Mouse (Mus musculus) retina, embryonic 14.5 days (tissue): ENCODE data around the gene Map3k4.
"Not testable (repeated sequence)": the region's sequence is repeated elsewhere in the genome, so short reads cannot be mapped to it uniquely, and the experiment has no call there.

Source experiments
- DNase-seq: peaks from one replicate; pipeline ENCODE4 v3.0.0-alpha.2; 2015; ENCODE audit warnings: low spot score

Gene Map3k4

DNA sequence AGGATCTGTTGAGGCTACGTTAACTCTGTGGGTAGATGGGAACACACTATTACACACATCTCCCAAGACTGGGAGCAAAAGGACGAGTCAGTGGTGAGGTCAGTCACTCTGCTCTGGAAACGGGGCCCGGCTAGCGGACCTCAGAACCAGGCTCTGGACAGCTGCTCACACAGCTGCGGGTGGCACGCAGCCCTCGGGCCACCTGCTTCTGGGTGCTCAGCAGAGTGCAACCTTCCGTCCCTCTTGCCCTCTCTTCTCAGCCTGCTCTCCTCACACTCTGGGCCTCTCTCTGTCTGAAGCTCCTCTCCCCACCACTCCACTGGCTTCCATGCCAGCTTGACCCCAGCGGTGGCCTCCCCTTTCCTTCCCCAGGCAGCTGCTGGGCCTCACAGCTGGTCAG lies 50.1 kb downstream of the Map3k4 start:
- no peak for DNase-seq

DNA sequence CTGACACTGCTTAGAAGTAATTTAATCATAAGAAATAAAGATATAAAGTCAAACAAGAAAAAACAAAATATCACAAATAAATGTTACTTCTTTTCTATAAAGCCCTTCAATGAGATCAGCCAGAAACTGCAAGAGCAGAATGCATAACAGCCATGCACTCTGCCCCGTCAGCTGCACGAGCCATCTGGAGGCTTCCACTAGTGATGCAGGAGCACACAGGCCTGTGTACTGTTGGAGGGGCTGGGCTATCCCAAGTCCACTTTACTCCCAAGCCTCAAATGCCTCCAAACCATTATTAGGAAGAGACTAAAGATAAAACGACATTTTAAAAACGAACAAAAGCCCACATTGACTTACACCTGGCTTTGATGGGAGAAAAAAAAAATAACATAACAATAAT lies 50.5 kb downstream of the Map3k4 start:
- no peak for DNase-seq

DNA sequence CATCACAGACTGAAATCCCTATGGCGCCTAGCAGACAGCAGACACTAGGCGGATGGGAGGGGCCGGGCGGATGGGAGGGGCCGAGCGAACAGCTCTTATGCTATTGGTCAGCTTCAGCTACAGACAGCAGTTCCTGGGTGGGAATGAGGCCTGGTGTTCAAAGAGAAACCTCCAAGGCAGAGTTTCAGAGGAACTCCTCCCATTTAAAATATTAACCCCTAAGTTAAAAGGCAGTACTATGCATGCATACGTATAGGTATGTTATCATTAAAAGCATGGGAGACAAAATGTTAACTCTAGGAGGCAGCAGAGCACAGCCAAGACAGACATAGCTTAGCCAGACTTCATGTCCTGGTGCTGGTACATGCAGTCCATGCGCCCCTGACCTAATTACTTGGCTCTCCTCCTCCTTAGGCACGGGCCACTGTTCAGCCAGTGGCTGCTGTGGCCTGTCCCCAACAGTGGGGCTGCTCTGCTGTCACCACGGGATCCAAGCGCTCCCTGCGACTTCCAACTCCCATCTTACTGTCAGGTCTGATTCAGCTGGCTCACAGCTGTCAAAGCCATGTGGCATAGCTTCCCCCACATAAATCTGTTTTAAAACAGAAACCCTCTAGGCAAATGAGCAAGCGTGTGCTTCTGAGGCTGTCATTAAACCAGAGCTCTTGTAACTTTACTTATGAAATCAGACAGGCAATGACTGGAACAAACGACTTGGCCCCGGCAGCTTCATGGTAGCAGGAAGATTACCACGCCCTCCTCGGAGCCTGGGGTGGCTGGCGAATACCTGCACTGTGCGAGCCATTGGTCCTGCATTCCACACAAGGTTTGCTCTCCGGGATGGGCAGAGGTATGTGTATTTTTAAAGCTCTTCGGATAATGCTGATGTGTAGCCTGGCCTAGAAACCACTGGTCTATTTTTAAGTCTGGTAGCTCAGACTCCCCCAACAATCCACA lies 52.3 kb downstream of the Map3k4 start:
- DNase-seq, result peak; percentile 73

DNA sequence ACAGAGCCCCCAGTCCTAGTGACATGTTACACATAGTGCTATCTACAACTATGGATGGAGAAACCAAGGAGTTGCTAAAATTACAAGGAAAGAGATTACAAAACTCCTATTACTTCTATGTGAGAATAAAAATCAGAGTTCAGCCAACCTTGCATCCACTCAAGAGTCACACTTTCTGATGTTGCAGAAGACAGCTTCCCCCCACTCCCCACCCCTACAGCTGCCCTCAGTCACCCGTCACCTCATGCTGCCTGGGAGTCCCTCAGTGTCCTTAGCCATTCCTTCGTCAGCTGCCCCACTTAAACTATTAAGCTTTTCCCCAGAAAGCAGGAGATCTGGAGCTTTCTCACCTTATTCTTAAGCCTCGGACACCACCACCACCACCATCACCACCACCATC lies 54.3 kb downstream of the Map3k4 start:
- DNase-seq, result no peak

DNA sequence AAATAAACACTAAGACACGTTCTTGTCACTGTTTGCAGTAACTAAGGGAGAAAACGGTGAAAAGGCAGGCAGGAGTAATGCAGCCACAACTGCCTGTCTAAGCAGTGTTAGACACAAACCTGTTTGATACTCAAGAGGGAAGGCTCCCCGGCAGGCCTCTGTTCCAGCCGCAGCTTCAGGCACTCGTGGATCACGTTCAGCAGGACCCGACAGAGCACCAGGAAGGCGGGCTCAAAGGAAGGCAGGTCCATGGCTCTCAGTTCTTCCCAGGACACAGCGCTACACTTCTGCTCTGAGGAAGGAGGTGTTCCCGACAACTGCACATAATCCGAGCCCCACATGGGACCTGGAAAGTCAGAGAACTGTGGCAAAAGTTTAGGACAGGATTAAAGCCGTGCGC lies 54.8 kb downstream of the Map3k4 start:
- DNase-seq, result no peak

DNA sequence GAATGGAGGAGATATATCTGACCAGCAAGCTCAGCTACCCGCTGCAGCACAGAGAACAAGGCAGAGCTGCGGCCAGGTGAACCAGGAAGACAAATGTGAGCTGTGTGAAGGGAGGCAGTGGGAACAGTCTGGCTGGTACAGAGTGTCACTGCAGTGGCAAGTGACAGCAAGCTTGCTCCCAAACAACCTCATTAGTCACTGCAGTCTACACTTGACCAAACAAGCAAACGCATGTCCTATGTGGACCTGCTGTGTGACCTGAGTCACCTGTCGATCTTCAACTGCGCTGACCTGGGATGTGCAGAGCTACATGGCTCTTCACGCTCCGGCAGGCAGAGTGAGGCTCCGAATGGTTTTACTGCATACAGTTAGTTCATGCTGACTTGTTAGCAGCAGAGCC lies 55.7 kb downstream of the Map3k4 start:
- DNase-seq, result no peak

DNA sequence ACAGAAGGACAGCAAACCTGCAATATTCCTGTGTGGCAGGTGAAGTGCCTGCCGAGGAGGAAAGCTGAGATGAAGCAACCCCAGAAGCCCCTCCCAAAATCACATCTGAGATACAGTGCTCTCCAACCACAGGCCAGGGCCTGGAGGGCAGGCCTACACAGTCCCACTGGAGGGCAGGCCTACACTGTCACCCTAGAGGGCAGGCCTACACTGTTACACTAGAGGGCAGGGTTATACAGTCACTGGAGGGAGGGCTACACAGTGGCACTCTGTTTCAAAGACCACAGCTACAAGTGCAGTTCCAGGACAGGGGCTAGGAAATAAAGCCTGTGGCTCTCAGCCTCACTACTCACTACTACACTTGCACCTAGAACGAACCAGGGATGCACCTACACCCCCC lies 56.7 kb downstream of the Map3k4 start:
- DNase-seq, result peak; percentile 17

DNA sequence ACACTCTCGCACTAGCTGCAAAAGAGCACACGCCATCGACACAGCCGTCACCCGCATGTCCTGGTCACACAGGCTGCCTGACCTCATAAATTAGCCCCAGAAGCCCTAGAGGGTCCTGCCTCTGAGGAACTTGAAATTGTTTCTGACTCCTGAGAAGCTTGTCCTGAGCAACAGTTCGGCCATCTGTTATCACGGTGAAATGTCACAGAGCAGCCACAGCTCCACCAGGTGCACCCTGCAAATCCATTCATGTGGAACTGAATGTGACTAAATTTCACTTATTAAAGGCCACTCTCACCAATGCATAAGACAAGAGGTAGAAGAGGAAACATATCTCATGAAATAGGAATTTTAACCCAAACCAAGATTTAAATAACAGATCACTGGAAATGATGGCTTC lies 57.2 kb downstream of the Map3k4 start:
- no peak for DNase-seq

DNA sequence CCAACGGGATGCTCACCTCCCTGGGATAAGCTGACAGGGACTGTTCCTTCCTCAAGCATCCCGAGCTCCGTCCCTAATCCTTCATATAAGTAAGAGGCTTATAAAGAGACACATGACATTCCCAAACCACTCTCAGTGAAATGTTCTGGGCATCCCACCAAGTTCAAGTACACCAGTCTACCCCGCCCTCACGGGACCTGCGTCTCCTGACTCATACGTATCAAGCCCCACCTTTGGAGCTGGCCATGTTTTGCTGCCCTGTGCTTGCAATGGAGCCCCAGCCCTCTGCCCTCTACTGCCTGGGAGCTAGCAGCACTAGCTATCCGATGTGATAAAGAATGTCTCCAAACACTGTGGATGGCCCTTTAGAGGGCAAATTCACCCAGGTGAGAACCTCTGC lies 58.6 kb downstream of the Map3k4 start:
- DNase-seq, result no peak

DNA sequence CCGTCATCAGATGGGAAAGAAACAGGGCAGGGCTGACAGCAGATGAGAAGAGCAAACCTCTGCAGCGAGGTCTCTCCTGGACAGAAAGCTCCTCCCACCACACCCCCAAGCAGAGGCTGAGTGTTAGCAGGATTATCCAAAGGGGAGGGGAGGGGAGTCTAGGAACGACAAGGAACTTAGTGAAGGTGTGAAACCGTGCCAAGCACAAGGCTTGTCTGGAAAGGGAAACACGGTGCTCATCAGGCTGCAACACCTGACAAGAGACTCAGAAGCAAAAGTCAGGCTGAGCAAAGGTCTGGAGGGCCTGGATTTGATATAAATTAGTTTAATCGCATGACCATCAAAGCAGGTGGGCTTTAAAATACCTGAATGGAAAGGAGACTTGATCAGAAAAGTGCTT lies 60.1 kb downstream of the Map3k4 start:
- DNase-seq, result no peak

DNA sequence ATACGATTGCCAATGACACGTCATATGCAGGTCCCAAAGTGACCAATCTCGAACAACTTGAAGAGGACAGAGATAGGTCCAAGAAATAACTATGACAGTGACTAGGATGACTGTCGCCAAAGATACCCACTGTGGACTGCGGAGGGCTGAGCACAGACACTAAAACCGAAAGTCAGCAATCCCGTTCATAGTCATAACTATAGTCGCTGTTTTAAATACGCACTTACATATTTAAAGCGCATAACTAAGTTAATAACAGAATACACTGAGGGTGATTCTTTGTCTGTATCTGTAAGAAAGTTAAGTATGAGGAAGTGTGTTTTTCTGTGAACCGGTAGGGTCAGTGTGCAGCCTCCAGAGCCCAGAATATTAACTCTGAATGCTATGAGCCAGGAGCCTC lies 62.5 kb downstream of the Map3k4 start:
- no peak for DNase-seq

DNA sequence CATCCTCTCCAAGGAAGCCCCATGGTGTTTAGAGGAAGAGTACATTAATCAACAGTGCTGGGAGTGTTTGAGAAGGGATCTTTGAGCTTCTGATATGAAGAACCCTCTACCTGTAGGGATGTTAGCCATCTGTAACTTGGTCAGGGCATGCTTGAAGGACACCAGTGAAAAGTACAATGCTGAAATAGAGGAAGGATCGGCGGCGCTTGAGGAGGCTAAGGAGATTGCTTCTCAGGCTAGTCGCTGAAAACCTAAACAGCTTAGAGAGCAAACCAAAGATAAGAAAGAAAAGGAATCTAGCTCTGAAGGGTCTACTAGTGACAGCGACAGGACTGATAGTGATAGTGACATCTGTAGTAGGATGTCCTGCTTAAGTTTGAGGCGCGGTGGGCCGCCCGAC lies 68.0 kb downstream of the Map3k4 start:
- no peak for DNase-seq

DNA sequence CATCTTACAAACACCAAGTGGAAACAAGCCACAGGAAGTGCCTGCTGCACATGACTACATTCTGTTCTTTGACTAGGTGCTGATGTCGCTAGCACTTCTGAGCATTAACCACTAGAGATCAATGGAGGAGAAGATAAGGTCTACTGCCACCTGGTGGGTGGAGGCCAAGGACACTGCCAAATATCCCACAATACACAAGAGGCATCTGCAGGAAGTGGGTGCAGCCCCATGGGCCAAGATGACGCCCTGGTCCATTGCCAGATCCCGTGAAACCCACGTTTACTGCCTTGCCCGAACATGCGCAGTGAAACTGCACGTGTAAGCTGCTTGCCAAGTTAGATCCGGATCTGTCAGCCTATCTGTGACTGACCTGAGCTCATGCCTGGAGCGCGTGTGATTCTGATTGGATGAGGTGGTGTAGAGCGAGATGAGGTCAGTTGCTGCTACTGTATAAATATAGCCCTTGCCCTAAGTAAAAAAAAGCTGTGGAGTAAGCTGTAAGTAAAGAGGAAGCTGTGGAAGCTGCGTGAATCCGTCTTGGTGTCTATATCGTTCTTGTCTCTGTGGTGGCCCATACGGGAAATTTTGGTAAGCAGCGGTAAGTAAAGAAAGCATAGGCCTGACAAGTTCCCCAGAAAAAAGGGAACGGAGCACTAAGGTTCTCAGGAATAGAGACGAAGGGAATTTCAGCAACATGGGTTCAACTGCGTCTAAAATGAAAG lies 68.7 kb downstream of the Map3k4 start:
- no peak for DNase-seq

DNA sequence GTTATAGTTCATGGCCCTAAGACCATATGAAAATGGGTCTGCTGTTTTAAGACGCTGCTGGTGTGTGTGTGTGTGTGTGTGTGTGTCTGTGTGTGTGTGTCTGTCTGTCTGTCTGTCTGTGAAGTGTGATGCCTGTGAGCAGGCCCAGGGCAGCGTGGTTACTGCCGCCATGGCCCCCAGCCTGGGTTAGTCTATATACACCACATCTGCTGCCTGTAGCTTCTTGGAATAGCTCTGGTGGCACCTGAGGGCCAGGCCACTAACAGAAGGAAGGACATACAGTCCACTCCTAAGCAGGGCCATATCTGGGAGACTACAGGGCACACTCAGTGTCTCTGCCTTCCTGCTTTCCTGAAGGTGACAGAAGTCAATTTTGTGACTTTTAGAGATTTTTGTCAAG lies 77.9 kb downstream of the Map3k4 start:
- DNase-seq, result no peak

DNA sequence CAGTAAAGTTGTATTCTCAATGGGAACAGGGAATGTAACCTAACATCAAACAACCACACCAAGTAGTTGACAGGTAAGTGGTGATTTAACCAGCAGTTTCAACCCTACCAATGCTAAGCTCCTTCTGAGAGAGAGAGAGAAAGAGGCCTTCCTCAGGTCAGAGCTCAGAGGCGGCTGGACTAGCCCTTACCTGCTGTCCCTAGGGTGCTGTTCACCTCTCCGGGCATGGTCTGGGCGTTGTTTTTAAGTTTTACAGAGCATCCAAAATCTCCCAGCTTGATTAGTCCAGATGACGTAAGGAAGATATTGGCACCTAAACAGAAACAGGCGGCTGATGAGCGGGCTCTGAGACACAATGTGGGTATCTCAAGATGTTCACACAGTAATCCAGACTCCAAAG lies 85.9 kb downstream of the Map3k4 start:
- DNase-seq, result no peak

DNA sequence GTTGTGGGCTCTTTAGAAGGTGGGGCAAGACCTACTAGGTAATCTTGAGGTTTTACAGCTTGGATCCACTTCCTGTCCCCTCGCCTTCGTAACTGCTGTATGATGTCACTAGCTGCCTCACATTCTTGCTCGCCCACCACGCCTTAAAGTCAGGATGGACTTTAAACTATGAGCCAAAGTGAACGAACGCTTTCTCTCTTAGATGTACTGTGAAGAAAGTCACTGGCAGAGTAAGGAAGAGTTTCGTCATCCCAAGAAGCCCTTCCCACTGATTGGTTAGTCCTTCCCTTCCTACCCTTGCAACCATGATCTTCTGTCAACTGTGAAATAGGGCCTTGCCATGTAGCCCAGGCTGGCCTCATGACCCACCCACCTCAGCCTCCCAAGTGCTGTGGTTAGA lies 87.5 kb downstream of the Map3k4 start:
- no peak for DNase-seq

DNA sequence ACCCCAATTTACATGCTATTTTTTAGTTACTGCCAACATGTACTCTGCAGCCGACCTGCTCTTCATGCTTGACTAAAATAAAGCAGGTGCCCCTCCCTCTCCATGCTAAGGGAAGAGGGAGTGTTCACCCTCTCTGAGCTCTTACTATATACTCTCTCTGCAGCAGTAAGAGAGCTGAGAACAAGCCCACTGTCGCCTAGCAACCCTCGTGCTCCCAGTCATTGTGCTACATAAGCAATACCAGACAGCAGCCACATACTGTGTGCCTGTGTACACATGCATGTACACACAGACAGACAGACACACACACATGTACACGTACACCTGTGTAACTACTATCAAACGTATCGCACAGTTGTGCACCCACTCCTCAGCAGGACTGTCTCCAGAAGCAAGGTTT lies 88.4 kb downstream of the Map3k4 start:
- DNase-seq, result no peak

DNA sequence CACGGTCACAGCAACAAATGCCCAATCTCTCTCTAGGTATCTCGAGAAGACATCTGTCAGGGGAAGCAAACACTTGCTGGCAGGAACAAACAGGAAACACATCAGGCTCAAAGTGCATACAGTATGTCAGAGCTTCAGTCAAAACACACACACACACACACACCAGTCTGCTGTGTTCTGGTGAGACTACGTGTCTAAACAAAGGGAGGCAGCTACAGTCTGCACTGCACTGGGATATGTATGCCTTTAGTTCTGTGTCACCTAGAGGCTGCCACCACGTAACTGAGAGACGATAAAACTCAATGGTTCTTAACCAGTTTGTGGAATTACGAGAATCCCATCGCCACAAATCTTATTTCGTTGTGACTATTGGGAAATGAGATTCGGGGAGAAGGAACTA lies 88.8 kb downstream of the Map3k4 start:
- DNase-seq, result no peak

DNA sequence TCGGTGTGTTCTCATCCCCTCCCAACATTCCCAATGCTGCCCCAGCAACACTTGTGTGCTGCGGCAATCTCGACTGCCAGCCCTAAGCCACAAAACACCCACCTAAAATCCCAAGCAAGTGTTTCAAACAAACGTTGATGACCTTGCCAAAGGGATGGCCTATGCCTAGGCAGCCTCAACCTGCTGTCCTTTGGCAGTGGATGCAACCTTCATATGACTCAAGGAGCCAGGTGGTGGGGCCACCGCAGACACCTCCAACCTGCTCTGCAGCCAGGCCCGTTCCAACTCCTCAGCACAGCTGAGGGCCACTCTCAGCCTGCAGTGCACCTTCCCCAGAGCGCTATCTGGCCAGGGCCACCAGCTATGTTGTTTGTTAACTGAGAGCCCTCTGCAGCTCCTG lies 90.1 kb downstream of the Map3k4 start:
- DNase-seq, result no peak

DNA sequence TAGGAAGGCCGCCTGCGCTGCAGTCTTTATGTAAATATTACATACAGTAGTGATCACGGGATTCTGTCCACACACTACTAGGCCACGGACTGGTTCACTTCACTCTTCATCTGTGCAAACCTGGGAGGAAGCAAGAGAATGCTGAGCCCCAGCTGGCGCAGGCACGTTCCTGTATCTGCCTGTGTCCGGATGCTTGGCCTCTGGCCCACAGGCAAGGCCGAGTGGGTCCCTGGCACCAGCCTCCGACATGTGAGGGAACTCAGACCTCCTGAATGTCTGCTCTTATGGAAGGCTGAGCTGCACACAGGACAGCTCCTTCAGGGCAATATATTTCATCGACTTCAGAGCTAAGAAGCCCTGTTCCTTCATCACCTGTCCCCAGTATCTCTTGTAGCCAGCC lies 90.6 kb downstream of the Map3k4 start:
- no peak for DNase-seq

DNA sequence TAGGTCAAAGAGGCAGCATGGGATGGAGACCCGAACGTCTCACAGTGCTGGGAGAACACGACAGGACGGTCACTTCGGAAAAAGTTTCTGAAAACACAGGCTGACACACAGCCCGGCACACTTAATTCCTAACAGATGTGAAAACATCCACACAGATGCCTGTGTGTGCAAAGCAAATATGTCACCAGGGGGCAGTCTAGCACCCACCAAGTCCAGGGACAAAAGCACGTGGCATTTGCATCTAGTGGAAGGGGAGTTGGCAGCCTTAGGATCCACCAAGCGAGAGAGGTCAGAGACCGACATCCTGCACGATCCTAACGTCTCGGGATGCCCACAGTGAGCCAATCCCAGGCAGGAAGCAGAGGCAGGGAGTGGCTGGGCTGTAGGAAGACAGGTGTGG lies 92.0 kb downstream of the Map3k4 start:
- DNase-seq, result peak; percentile 66

DNA sequence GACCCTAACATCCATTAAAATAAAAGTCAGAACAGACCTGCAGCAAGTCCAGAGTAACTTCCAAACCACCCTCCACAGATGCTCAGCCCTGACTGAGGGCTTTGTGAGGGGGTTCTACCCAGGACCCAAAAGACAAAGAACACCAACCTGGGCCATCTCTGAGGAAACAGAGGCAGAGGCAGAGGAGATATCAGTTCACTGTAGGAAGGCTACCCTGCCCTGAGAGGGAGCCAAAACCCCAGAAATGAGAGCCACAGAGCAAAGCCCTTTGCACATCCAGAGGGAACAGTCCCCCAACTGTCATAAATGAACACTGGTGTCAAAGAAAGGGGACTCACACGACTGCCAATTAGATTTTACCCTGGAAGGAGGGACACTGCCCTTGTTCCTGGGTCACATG lies 93.4 kb downstream of the Map3k4 start:
- no peak for DNase-seq

DNA sequence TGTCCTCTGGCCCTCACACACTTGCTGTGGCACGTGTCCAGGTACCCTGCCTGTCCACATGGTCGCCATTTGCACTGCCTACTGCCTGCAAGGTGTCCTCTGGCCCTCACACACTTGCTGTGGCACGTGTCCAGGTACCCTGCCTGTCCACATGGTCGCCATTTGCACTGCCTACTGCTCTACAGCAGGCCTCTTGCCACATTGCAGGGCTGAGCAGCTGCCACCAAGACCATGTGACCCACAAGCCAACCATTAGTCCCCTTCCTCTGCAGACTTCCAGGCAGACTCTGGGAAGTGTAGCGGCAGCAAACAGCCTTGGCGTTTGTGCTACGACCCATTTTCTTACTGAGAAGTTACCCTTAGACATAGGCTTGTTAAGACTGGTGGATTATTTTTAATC lies 94.0 kb downstream of the Map3k4 start:
- not testable (repeated sequence) for DNase-seq

DNA sequence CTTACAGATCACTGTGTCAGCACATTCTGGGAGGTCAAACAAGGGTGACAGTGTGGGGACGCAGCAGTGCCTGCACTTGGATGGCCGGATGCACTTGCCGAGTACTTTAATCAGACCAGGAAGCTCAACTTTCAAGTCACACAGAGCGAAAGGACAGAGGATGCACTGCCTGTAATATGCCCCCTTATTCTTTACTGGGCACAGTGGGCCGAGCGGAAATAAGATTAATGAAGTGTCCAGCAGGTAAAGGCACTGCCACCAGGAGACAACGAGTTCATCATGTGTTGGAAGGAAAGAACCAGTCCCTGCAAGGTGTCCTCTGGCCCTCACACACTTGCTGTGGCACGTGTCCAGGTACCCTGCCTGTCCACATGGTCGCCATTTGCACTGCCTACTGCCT lies 94.5 kb downstream of the Map3k4 start:
- no peak for DNase-seq
